Mouse (Mus musculus) ES-Bruce4 (cell line): ENCODE data around the gene Adap2.

Experiments
- CTCF ChIP-seq: IDR thresholded peaks from one replicate; pipeline ENCODE4 v1.8.1; 2011; ENCODE audit warnings: low read depth, low read length
- POLR2A ChIP-seq: IDR thresholded peaks from one replicate; pipeline ENCODE4 v1.8.1; 2011; ENCODE audit warnings: low read length; ENCODE audit not compliant: insufficient read depth

GRCm38 (mm10) chr11:80178316-80178715 lies 24.4 kb downstream of the Adap2 start:
- no peak for TF ChIP-seq CTCF
- TF ChIP-seq POLR2A = no peak
